Mouse (Mus musculus) midbrain, embryonic 13.5 days (tissue): ENCODE results near the gene Ncam2. TPM values are rescaled to one million over a fixed set of nuclear protein-coding genes. Genes with fewer than 3 reads are reported as not detected.
A peak's percentile ranks its signal among the peaks of the same experiment; 100 is the strongest.

Experiments used
- ATAC-seq: fragments of 200-750 bp; cut with Nextera tagmentation; 2 replicates; pipeline ENCODE4 v1.8.0; 2017; ENCODE audit warnings: mild to moderate bottlenecking, moderate TSS enrichment, moderate library complexity
- H3K27ac ChIP-seq: fragments of 300-500 bp; sonication (generic); 2 replicates; pipeline ENCODE4 v1.5.1; 2015; ENCODE audit warnings: inconsistent platforms, mild to moderate bottlenecking, moderate library complexity
- H3K27me3 ChIP-seq: fragments of 300-500 bp; sonication (generic); 2 replicates; pipeline ENCODE4 v1.6.1; 2015; ENCODE audit warnings: mild to moderate bottlenecking, inconsistent platforms
- H3K36me3 ChIP-seq: fragments of 300-500 bp; sonication (generic); 2 replicates; pipeline ENCODE4 v1.6.1; 2015; ENCODE audit warnings: mild to moderate bottlenecking, inconsistent platforms
- H3K4me1 ChIP-seq: fragments of 300-500 bp; sonication (generic); replicated peaks from 2 replicates; pipeline ENCODE4 v1.6.1; 2015; ENCODE audit warnings: inconsistent platforms
- H3K4me2 ChIP-seq: fragments of 300-500 bp; sonication (generic); replicated peaks from 2 replicates; pipeline ENCODE4 v1.6.1; 2015; ENCODE audit warnings: moderate library complexity, mild to moderate bottlenecking, inconsistent platforms
- H3K4me3 ChIP-seq: fragments of 300-500 bp; sonication (generic); replicated peaks from 2 replicates; pipeline ENCODE4 v1.5.1; 2015; ENCODE audit warnings: mild to moderate bottlenecking, inconsistent platforms
- H3K9ac ChIP-seq: fragments of 300-500 bp; sonication (generic); replicated peaks from 2 replicates; pipeline ENCODE4 v1.6.1; 2015; ENCODE audit warnings: mild to moderate bottlenecking, inconsistent platforms
- H3K9me3 ChIP-seq: fragments of 300-500 bp; sonication (generic); 2 replicates; pipeline ENCODE4 v1.6.1; 2016; ENCODE audit warnings: mild to moderate bottlenecking, inconsistent platforms
- WGBS: fragments of 180-500 bp; shearing (Covaris S2); methylation state at CpG from one replicate; pipeline ENCODE4 v1.1.7; 2015; 5-methylcytosine and 5-hydroxymethylcytosine counted together
- polyA plus RNA-seq: library from polyadenylated mRNA; unstranded; fragments of >200 nt; fragmentation: Nextera tagmentation; extraction: Ambion mirVana; gene quantifications from 2 replicates; pipeline ENCODE4 v1.2.1, GENCODE M21; 2015

Gene Ncam2
- 13.3 and 13.7 TPM in 2 replicates for polyA plus RNA-seq

DNA sequence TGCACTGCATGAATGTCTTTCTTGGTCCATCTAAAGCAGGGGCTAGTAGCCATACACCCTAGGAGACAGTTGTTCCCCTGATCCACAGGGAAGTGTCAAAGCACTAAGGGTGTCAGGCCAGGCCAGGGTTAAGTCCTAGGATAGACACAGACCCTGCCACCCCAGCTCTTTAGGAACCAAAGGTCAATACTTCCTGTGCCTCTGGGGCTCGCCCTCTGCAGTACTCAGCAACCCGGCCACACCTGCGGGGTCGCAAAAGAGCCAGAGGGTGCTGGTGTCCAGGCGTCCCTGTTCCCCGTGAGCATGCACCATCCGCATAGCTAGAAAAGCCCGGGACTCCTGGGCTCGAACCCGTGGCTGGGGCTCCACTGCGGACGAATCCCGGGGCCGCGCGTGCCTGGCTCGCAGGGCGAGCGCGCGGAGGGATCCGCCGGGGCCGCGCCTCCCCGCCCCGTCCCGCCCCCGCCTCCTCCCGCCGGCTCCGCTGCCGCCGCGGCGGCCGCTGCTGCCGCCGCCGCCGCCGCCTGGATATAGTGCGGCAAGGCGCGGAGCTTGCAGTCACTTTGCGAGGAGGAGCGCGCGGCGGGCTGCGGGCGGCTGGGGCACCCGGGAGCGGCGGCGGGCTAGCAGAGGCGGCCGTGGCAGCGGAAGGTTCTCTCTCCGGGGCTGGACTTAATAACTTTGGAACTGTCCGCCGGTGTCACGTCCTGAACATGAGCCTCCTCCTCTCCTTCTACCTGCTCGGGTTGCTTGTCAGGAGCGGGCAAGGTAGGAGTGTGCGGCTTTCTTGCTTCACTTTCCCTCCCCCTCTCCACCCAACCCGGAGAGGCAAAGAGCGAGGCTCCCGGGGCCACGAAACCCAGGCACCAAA, at the start of gene Ncam2:
TSS of gene Ncam2 (plus strand) at position 497 of the 871 bp plus-strand sequence.
- Histone ChIP-seq H3K9ac (peak within 1 kb of the TSS; percentile 74), H3K4me3 (peak within 1 kb of the TSS; percentile 64), H3K4me1 (peaks cover 22% of the 10 kb centered on the region), H3K27me3 (no peaks in the 10 kb centered on the region), H3K4me2 (peak within 1 kb of the TSS; percentile 64), H3K36me3 (no peaks in the 10 kb centered on the region), H3K27ac (peak within 1 kb of the TSS; percentile 87), H3K9me3 (no peaks in the 10 kb centered on the region)
- under 1% methylated on average over 36 of the region's 70 CpGs for WGBS
- peak; percentile 81 for ATAC-seq

DNA sequence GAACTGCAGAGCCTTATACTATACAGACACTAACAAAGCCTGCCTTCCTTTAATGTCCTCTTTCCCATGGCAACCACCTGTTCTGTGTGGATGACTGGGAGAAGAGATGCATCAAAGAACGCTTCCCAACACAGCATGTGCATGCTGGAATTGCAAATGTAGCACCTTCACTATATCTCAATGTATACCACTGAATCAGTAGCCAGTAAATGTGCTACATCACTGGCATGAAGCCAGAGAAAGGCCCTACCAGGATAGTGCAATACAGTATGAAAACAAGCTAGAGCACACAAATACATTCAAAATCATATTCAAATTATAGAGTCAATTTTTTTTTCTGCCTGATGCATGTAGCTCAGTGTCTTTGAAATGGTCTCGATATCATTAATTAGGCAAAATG, 29.7 kb upstream of the Ncam2 start:
- ATAC-seq: no peak

DNA sequence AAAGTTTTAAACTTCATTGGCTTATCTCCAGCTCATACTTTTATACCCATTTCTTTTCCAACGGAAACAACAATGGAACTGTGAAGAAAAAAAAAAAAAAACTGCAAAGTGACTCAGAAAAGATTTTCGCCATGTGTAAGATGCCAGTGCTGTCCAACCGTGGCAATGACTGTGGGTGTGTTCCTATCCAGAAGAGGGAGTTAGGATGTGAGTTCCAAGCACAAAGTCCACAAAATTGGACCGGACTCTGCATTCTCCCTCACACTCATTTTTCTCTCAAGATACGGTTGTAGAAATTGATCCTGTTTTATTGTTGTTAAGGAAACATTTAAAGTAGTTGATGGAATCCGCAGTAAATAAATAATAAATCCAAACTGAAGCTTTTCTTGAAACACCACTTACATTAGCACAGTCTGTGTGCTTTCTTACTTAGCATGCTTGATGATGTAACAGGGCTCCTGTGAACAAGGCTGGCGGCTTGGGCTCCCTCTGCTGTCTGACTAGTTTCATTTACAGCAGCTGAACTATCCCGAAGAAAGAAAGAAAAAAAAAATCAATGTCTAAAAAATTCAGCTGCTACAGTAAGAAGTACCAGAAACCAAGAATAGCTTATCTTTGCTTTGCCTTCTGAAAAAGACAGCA, 25.1 kb upstream of the Ncam2 start:
- H3K4me1 ChIP-seq: no peaks in the 10 kb centered on the region
- H3K36me3 ChIP-seq: no peaks in the 10 kb centered on the region
- peak; percentile 82; the same call in 1 of the 2 replicates for ATAC-seq
- no peak overlapping the region for H3K4me3 ChIP-seq
- 52% methylated on average over 8 of the region's 8 CpGs for WGBS
- H3K27ac ChIP-seq: no peak overlapping the region
- H3K9me3 ChIP-seq: no peaks in the 10 kb centered on the region
- H3K9ac ChIP-seq: no peak overlapping the region
- no peaks in the 10 kb centered on the region for H3K27me3 ChIP-seq
- H3K4me2 ChIP-seq: no peak overlapping the region

More for the DNA sequence above, 29.7 kb upstream of the Ncam2 start:
- 71% methylated on average over 2 of the region's 2 CpGs for WGBS
- Histone ChIP-seq H3K4me3 (no peak overlapping the region), H3K27me3 (no peaks in the 10 kb centered on the region), H3K4me2 (no peak overlapping the region), H3K9ac (no peak overlapping the region), H3K27ac (no peak overlapping the region), H3K36me3 (no peaks in the 10 kb centered on the region), H3K9me3 (no peaks in the 10 kb centered on the region), H3K4me1 (no peaks in the 10 kb centered on the region)

DNA sequence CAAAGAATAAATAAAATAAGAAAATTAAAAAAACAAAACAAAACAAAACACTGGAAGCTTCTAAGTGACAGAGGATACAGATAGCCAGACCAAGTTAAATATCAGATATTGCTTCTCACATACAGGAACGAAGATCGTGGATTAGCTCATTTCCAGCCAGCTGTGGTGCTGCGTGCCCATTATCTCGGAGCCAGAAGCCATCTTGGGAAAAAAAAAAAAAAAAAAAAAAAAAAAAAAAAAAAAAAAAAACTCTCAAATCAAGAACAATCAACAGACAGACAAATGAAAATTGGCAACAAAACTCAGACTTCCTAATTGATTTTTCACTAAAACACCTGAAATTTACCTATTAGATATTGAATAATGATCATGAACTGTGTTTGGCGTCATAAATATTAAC, 20.7 kb upstream of the Ncam2 start:
- Histone ChIP-seq H3K36me3 (no peaks in the 10 kb centered on the region), H3K4me3 (no peak overlapping the region), H3K4me2 (no peak overlapping the region), H3K9me3 (no peaks in the 10 kb centered on the region), H3K4me1 (no peaks in the 10 kb centered on the region), H3K27me3 (no peaks in the 10 kb centered on the region), H3K9ac (no peak overlapping the region), H3K27ac (no peak overlapping the region)
- ATAC-seq: no peak
- WGBS: 92% methylated on average over 5 of the region's 5 CpGs

DNA sequence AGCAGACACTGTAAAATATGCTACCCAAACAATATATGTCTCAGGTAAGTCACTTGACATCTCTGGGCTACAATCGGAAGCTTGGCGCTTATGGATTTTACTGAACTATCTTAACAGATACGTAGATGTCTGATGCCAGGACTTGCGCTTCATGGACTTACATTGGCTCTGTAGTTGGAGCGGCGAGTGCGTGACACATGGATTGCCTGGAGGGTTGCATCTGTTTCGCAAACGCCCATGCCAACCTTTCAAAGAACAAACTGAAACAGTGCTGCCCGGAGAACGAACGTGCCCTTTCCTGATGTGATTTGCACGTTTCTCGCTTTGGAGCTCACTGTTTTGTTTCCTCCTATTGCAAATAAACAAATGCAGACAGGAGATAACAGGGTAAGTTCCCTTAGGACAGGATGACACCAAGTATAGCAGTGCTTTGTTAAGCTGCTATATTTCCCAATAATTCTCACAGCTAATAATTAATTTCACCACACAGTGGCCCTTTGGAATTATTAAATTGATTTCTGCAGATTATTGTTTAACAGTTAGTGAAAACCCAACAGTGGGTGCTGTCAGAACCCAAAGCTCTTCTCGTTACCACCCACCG, 12.8 kb upstream of the Ncam2 start:
- H3K36me3 ChIP-seq: no peaks in the 10 kb centered on the region
- no peaks in the 10 kb centered on the region for H3K9me3 ChIP-seq
- H3K4me3 ChIP-seq: no peak overlapping the region
- no peak overlapping the region for H3K4me2 ChIP-seq
- H3K27me3 ChIP-seq: no peaks in the 10 kb centered on the region
- no peaks in the 10 kb centered on the region for H3K4me1 ChIP-seq
- H3K27ac ChIP-seq: no peak overlapping the region
- WGBS: 83% methylated on average over 16 of the region's 16 CpGs
- no peak overlapping the region for H3K9ac ChIP-seq
- ATAC-seq: no peak

DNA sequence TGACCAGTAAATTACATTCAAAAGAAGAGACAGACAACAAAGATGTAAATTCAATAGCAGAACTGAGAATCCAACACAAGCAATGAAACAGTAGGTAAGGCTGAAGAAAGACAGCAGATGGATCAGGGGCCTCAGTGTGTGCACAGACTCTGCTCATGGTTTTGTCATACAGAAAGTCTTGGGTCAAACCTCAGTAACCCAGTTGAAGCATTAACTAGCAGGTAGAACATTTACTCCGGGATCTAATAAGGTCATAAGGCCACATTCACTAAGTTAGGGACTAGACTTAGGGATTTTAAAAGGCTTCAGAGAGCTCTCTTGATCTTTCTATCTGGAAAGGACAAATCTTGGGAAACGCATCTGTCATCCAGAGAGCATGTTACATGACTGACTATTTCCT, 8.9 kb upstream of the Ncam2 start:
- H3K4me3 ChIP-seq: no peak overlapping the region
- H3K4me2 ChIP-seq: no peak overlapping the region

DNA sequence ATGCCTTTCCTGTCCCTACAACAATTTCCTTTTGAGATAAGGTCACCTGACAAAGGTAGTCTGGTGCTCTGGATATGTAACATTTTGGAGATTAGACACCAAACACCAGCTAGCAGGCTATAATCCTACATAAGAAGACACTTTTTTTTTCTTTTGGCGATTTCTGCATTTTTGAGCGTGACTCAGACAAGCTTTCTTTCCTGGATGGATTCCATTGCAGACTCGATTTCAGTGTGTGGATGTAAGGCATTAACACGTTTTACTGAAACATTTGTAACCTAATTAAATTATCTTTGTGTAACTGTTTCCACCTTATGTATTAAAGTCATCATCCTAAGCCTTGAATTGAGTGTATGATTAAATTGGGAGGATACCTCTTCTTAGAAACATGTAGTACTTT, 7.9 kb upstream of the Ncam2 start:
- whole genome bisulfite sequencing: 84% methylated on average over 4 of the region's 4 CpGs
- no peaks in the 10 kb centered on the region for H3K36me3 ChIP-seq
- no peak overlapping the region for H3K4me3 ChIP-seq
- no peaks in the 10 kb centered on the region for H3K4me1 ChIP-seq
- H3K4me2 ChIP-seq: no peak overlapping the region
- no peaks in the 10 kb centered on the region for H3K27me3 ChIP-seq
- no peak overlapping the region for H3K27ac ChIP-seq
- no peak for ATAC-seq
- H3K9me3 ChIP-seq: no peaks in the 10 kb centered on the region
- H3K9ac ChIP-seq: no peak overlapping the region

More for the DNA sequence above, 8.9 kb upstream of the Ncam2 start:
- Histone ChIP-seq H3K36me3 (no peaks in the 10 kb centered on the region), H3K9ac (no peak overlapping the region), H3K9me3 (no peaks in the 10 kb centered on the region), H3K4me1 (no peaks in the 10 kb centered on the region), H3K27me3 (no peaks in the 10 kb centered on the region), H3K27ac (no peak overlapping the region)
- ATAC-seq: no peak
- WGBS: 90% methylated on average over 2 of the region's 2 CpGs

DNA sequence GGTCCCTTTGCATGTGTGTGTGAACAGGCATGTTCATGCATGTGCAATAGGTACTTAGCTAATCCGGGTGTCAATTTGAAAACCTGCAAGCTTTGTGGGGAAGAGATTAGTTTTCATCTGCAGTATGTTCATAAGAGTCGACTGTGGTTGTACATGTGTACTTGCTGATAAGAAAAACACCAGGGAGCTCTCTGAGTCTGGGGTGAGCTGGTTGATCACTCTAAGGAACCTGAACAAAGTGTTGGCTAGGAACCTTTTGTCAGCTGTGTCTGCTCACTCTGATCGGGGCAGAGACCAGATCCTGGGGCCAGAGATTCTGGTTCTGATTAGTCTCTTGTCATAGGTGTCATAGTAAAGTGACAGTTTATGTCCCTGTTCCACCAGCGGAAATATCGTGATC, 1.0 kb upstream of the Ncam2 start:
- WGBS: 79% methylated on average over 5 of the region's 5 CpGs
- H3K36me3 ChIP-seq: no peaks in the 10 kb centered on the region
- no peak overlapping the region for H3K27ac ChIP-seq
- H3K4me2 ChIP-seq: no peak overlapping the region
- H3K9ac ChIP-seq: no peak overlapping the region
- H3K27me3 ChIP-seq: no peaks in the 10 kb centered on the region
- H3K4me3 ChIP-seq: no peak overlapping the region
- no peaks in the 10 kb centered on the region for H3K9me3 ChIP-seq
- H3K4me1 ChIP-seq: peaks cover 17% of the 10 kb centered on the region
- ATAC-seq: no peak

DNA sequence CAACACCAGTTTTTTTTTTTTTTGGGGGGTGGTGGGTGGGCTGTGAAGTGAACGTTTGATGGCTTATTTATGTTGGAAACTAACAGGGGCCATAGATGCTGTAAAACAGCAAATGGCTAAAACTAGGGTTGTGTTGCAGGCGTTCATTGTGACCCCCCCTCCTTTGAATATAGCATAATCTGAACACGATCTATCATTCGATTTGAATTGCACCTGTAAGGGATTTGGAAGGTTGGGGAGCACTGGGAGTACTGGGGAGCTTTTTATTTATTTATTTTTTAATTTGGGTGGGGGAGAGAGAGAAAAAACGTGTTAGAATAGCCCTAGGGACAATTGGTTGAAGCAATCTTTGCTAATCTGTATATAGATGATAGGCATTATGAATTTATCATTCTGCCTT, 974 bp downstream of the Ncam2 start:
- peak overlapping the region; percentile 87 for H3K27ac ChIP-seq
- no peak for ATAC-seq

DNA sequence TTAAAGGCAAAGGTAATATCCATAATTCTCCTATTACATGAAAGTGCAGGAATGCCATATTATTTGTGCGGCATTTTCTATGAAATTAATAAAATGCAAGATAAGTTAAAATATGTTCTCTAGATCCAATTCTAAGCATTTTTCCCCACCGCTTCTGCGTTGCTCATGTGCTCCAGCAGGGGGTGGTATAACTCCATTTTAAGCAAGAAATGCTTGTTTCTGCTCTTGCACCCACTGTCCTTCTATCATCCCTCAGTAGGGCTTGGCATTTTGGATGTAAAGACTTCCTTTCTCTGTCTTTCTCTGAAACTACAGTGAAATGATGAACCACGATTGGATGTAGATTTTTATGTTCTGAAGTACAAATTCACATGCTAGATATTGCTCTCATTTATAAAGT, 1.5 kb downstream of the Ncam2 start:
- H3K27me3 ChIP-seq: no peaks in the 10 kb centered on the region
- H3K4me1 ChIP-seq: peaks cover 22% of the 10 kb centered on the region
- no peaks in the 10 kb centered on the region for H3K9me3 ChIP-seq
- peak overlapping the region; percentile 74 for H3K9ac ChIP-seq
- H3K4me2 ChIP-seq: peak overlapping the region; percentile 64
- ATAC-seq: no peak
- H3K36me3 ChIP-seq: no peaks in the 10 kb centered on the region
- 7% methylated on average over 4 of the region's 4 CpGs for WGBS
- H3K4me3 ChIP-seq: peak overlapping the region; percentile 64
- peak overlapping the region; percentile 87 for H3K27ac ChIP-seq

More for the DNA sequence above, 974 bp downstream of the Ncam2 start:
- no peaks in the 10 kb centered on the region for H3K27me3 ChIP-seq
- no peaks in the 10 kb centered on the region for H3K9me3 ChIP-seq
- peak overlapping the region; percentile 64 for H3K4me2 ChIP-seq
- peak overlapping the region; percentile 74 for H3K9ac ChIP-seq
- peak overlapping the region; percentile 64 for H3K4me3 ChIP-seq
- H3K36me3 ChIP-seq: no peaks in the 10 kb centered on the region
- H3K4me1 ChIP-seq: peaks cover 22% of the 10 kb centered on the region
- WGBS: 24% methylated on average over 5 of the region's 5 CpGs

DNA sequence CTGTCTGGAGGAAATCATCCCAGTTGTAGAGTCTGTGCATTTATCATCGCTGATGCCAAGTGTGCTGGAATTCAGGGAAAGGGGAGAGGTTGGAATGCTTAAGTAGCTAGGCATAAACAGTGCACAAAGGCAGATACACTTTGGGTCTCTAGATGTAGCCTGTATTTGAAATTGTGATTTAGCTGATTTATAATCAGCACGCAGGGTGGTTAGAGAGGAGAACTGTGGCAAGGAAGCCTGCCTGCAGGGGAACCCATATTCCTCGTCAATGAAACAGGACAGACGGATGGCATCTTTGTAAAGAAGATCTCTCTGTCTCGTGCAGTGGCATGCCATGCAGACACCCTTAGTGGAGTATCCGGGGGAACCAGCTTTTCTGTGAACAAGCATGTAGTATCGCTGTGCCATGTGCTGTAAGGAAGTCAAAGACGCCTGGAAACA, 2.2 kb downstream of the Ncam2 start:
- Histone ChIP-seq H3K4me1 (peaks cover 22% of the 10 kb centered on the region), H3K4me3 (peak overlapping the region; percentile 64), H3K9ac (peak overlapping the region; percentile 61), H3K36me3 (no peaks in the 10 kb centered on the region), H3K27me3 (no peaks in the 10 kb centered on the region), H3K9me3 (no peaks in the 10 kb centered on the region), H3K4me2 (peak overlapping the region; percentile 64), H3K27ac (peak overlapping the region; percentile 82)
- 34% methylated on average over 8 of the region's 8 CpGs for WGBS
- ATAC-seq: no peak; the same call in 1 of the 2 replicates
